Mouse (Mus musculus): ENCODE results near the gene Cbfa2t2.

Gene Cbfa2t2

GRCm38 (mm10) chr2:154567766-154568165 lies 131.5 kb downstream of the Cbfa2t2 start:
- in situ Hi-C loops (cut with MboI, MseI): no loop called here

GRCm38 (mm10) chr2:154568329-154569070 lies 132.2 kb downstream of the Cbfa2t2 start:
- in situ Hi-C loops (cut with MboI, MseI): no loop called here

- in situ Hi-C loops (cut with MboI, MseI): no loop called here
These were observed 132.9 kb downstream of the Cbfa2t2 start for GRCm38 (mm10) chr2:154569071-154569748.

GRCm38 (mm10) chr2:154569836-154570286 lies 133.6 kb downstream of the Cbfa2t2 start, which contains the start of gene E2f1:
Gene E2f1 (minus strand): TSS chr2:154569892.
- in situ Hi-C loops (cut with MboI, MseI): no loop called here

- in situ Hi-C loops (cut with MboI, MseI): no loop called here
These were observed 134.4 kb downstream of the Cbfa2t2 start for GRCm38 (mm10) chr2:154570666-154571065.

- in situ Hi-C loops (cut with MboI, MseI): no loop called here
These were observed 135.0 kb downstream of the Cbfa2t2 start for GRCm38 (mm10) chr2:154571266-154571665.

- in situ Hi-C loops (cut with MboI, MseI): no loop called here
These were observed 135.7 kb downstream of the Cbfa2t2 start for GRCm38 (mm10) chr2:154571976-154572375.

GRCm38 (mm10) chr2:154572996-154573395 lies 136.7 kb downstream of the Cbfa2t2 start:
- in situ Hi-C loops (cut with MboI, MseI): no loop called here

GRCm38 (mm10) chr2:154574271-154574670 lies 138.0 kb downstream of the Cbfa2t2 start:
- in situ Hi-C loops (cut with MboI, MseI): no loop called here

- in situ Hi-C loops (cut with MboI, MseI): no loop called here
These were observed 140.8 kb downstream of the Cbfa2t2 start for GRCm38 (mm10) chr2:154576876-154577743.

- in situ Hi-C loops (cut with MboI, MseI): no loop called here
These were observed 141.4 kb downstream of the Cbfa2t2 start for GRCm38 (mm10) chr2:154577744-154578067.

GRCm38 (mm10) chr2:154580586-154580985 lies 144.3 kb downstream of the Cbfa2t2 start:
- in situ Hi-C loops (cut with MboI, MseI): no loop called here

GRCm38 (mm10) chr2:154581421-154581820 lies 145.1 kb downstream of the Cbfa2t2 start:
- in situ Hi-C loops (cut with MboI, MseI): no loop called here

- in situ Hi-C loops (cut with MboI, MseI): no loop called here
These were observed 147.9 kb downstream of the Cbfa2t2 start for GRCm38 (mm10) chr2:154583906-154584872.

- in situ Hi-C loops (cut with MboI, MseI): no loop called here
These were observed 148.8 kb downstream of the Cbfa2t2 start for GRCm38 (mm10) chr2:154584931-154585601.

GRCm38 (mm10) chr2:154586405-154586804 lies 150.1 kb downstream of the Cbfa2t2 start:
- in situ Hi-C loops (cut with MboI, MseI): no loop called here
